Mouse (Mus musculus): Measurements from ENCODE around the gene Slc39a5. TPM values are rescaled to one million over a fixed set of nuclear protein-coding genes. Genes with fewer than 3 reads are reported as not detected.

Slc39a5 gene
- polyA plus RNA-seq, 1 experiment from 2014 or later = 0.42 TPM

- ATAC-seq (ENCODE audit: insufficient number of reproducible peaks, low FRiP score, low TSS enrichment, low read depth) = no peak
- peak overlapping the region; percentile 62 for H3K9ac ChIP-seq
- WGBS = 19% methylated on average over 35 of the region's 35 CpGs
- peak overlapping the region; percentile 96 for H3K4me2 ChIP-seq
- H3K4me3 ChIP-seq = peak overlapping the region; percentile 94
- H3K27ac ChIP-seq = peak overlapping the region; percentile 78
- H3K4me1 ChIP-seq = peaks cover 37% of the 10 kb centered on the region
- H3K27me3 ChIP-seq = no peaks in the 10 kb centered on the region
- H3K9me3 ChIP-seq = no peaks in the 10 kb centered on the region
- H3K36me3 ChIP-seq = peaks cover 16% of the 10 kb centered on the region
These were observed 7.8 kb upstream of the Slc39a5 start for GRCm38 (mm10) chr10:128408591-128409535.

- H3K36me3 ChIP-seq = peaks cover 17% of the 10 kb centered on the region; the same call in 1 of the 2 replicates
- H3K4me2 ChIP-seq = no peak overlapping the region
- H3K9ac ChIP-seq = no peak overlapping the region
- no peaks in the 10 kb centered on the region for H3K9me3 ChIP-seq
- H3K4me3 ChIP-seq = no peak overlapping the region
- ATAC-seq (ENCODE audit: insufficient number of reproducible peaks, low FRiP score, low TSS enrichment, low read depth) = no peak
- H3K27ac ChIP-seq = no peak overlapping the region
- no peaks in the 10 kb centered on the region for H3K27me3 ChIP-seq
- 87% methylated on average over 7 of the region's 7 CpGs for WGBS
- H3K4me1 ChIP-seq = peaks cover 16% of the 10 kb centered on the region
These were observed 2.9 kb upstream of the Slc39a5 start for GRCm38 (mm10) chr10:128403931-128404330.

DNA sequence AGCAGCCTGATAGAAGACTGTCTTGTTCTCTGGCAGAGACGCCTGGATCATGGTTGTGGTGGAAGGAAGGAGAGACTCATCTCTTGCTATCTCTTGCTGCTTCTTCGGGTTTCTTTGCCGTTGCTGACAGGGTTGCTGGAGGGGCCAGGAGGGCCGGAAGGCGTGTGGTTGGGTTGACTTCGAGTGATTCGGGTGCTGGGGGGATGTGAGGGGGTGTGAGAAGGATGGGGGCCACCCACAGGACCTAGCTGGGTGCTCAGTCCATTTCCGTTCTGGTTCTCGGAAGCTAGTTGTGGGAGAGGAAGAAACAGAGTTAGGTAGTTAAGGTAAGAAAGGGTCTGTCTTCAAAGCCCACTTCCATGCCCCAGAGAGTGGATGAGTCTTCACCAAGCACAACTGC lies 609 bp upstream of the Slc39a5 start:
- H3K4me1 ChIP-seq = peaks cover 12% of the 10 kb centered on the region
- no peak overlapping the region for H3K4me3 ChIP-seq
- no peaks in the 10 kb centered on the region for H3K9me3 ChIP-seq
- peaks cover 20% of the 10 kb centered on the region; the same call in 1 of the 2 replicates for H3K36me3 ChIP-seq
- H3K27ac ChIP-seq = no peak overlapping the region
- no peak overlapping the region for H3K9ac ChIP-seq
- no peak overlapping the region for H3K4me2 ChIP-seq
- no peak for ATAC-seq (ENCODE audit: insufficient number of reproducible peaks, low FRiP score, low TSS enrichment, low read depth)
- 70% methylated on average over 9 of the region's 9 CpGs for WGBS
- H3K27me3 ChIP-seq = no peaks in the 10 kb centered on the region

DNA sequence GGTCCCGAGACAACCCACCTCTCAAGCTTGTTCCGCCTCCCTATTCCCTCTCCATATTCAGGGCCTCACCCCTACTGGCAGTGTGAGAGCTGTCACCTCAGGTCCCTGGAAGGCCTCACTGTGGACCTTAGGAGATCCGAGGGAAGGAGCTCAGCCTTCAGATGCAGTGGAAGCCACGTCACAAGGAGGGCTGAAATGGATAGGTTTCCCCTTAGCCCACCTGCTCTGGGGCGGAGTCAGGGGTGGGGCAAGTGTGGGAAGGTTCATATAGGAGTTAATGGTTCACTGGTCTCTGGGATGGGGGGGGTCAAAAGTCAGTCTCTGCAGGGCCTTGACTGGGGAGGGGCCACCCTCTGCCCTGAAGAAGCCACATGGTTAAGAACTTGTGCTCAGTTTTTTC lies 691 bp downstream of the Slc39a5 start:
- Histone ChIP-seq H3K36me3 (peaks cover 25% of the 10 kb centered on the region), H3K9me3 (no peaks in the 10 kb centered on the region), H3K27ac (no peak overlapping the region), H3K4me3 (no peak overlapping the region), H3K9ac (no peak overlapping the region), H3K4me1 (peaks cover 13% of the 10 kb centered on the region), H3K27me3 (no peaks in the 10 kb centered on the region), H3K4me2 (no peak overlapping the region)
- 23% methylated on average over 5 of the region's 5 CpGs for WGBS
- ATAC-seq (ENCODE audit: insufficient number of reproducible peaks, low FRiP score, low TSS enrichment, low read depth) = no peak; the same call in 1 of the 2 replicates

GRCm38 (mm10) chr10:128397466-128397865 lies 3.6 kb downstream of the Slc39a5 start:
- Histone ChIP-seq H3K4me1 (peaks cover 17% of the 10 kb centered on the region), H3K4me3 (no peak overlapping the region), H3K4me2 (no peak overlapping the region), H3K27me3 (no peaks in the 10 kb centered on the region), H3K9ac (no peak overlapping the region), H3K36me3 (peaks cover 50% of the 10 kb centered on the region), H3K9me3 (no peaks in the 10 kb centered on the region), H3K27ac (no peak overlapping the region)
- ATAC-seq (ENCODE audit: insufficient number of reproducible peaks, low FRiP score, low TSS enrichment, low read depth) = no peak
- 57% methylated on average over 7 of the region's 7 CpGs for WGBS

- Histone ChIP-seq H3K4me2 (no peak overlapping the region), H3K36me3 (peaks cover 57% of the 10 kb centered on the region), H3K4me1 (peaks cover 17% of the 10 kb centered on the region), H3K4me3 (no peak overlapping the region), H3K27ac (no peak overlapping the region), H3K27me3 (no peaks in the 10 kb centered on the region), H3K9ac (no peak overlapping the region), H3K9me3 (no peaks in the 10 kb centered on the region)
- no peak for ATAC-seq (ENCODE audit: insufficient number of reproducible peaks, low FRiP score, low TSS enrichment, low read depth)
- 69% methylated on average over 10 of the region's 10 CpGs for WGBS
These were observed 4.2 kb downstream of the Slc39a5 start for GRCm38 (mm10) chr10:128396716-128397264.

- H3K4me1 ChIP-seq = peaks cover 17% of the 10 kb centered on the region
- H3K4me3 ChIP-seq = no peak overlapping the region
- H3K9ac ChIP-seq = no peak overlapping the region
- no peak overlapping the region for H3K27ac ChIP-seq
- 68% methylated on average over 11 of the region's 11 CpGs for WGBS
- no peaks in the 10 kb centered on the region for H3K9me3 ChIP-seq
- H3K4me2 ChIP-seq = no peak overlapping the region
- peaks cover 64% of the 10 kb centered on the region for H3K36me3 ChIP-seq
- ATAC-seq (ENCODE audit: insufficient number of reproducible peaks, low FRiP score, low TSS enrichment, low read depth) = no peak
- H3K27me3 ChIP-seq = no peaks in the 10 kb centered on the region
These were observed 4.9 kb downstream of the Slc39a5 start for GRCm38 (mm10) chr10:128396017-128396673.

DNA sequence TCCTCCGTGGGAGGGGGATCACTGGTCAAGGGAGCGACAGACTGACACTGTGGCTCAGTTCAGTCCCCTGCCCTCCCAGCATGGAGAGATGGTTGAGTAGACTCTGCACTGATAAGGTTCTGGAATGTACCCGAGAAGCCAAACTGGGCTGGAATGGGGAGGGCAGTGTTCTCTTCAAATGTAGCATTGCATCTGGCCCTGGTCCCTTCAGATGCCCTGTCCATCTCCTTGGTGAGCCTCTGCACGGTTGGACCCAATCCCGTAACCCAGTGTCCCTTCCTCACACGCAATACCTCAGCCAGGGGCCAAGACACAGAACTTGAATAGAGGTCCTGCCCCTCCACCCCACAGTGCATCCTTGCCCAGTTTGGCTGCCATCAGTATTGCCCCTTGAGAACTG lies 9.2 kb downstream of the Slc39a5 start:
- Histone ChIP-seq H3K36me3 (peaks cover 97% of the 10 kb centered on the region), H3K4me2 (no peak overlapping the region), H3K4me1 (peaks cover 7% of the 10 kb centered on the region), H3K9me3 (no peaks in the 10 kb centered on the region), H3K27ac (no peak overlapping the region), H3K9ac (no peak overlapping the region), H3K4me3 (no peak overlapping the region), H3K27me3 (no peaks in the 10 kb centered on the region)
- ATAC-seq (ENCODE audit: insufficient number of reproducible peaks, low FRiP score, low TSS enrichment, low read depth) = no peak
- WGBS = 85% methylated on average over 6 of the region's 6 CpGs

GRCm38 (mm10) chr10:128390366-128390765 lies 10.7 kb downstream of the Slc39a5 start:
- no peak for ATAC-seq (ENCODE audit: insufficient number of reproducible peaks, low FRiP score, low TSS enrichment, low read depth)
- Histone ChIP-seq H3K4me3 (no peak overlapping the region), H3K9ac (no peak overlapping the region), H3K36me3 (peaks cover 97% of the 10 kb centered on the region), H3K27ac (no peak overlapping the region), H3K4me1 (peaks cover 4% of the 10 kb centered on the region), H3K9me3 (no peaks in the 10 kb centered on the region), H3K27me3 (no peaks in the 10 kb centered on the region), H3K4me2 (no peak overlapping the region)
- 88% methylated on average over 12 of the region's 12 CpGs for WGBS

DNA sequence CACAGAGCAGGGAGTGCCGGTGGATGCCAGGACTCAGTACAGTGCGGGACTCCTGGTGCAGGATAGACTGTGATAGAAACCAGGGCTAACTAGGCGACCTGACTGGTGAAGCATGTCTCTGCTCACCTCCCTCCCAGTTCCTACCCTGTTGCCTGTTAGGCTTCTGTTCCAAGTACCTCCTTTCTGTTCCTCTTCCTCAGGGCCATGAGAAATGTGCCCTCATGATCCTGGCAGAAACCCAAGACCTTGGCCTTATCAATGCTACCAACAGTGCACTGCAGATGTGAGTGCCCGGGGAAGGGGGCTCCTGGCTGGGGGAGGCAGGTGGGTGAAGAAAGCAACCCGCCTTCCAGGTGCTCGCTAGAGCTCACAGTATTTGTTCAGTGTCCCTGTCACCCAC lies 11.5 kb downstream of the Slc39a5 start:
- peaks cover under 1% of the 10 kb centered on the region for H3K4me1 ChIP-seq
- no peak overlapping the region for H3K4me3 ChIP-seq
- ATAC-seq (ENCODE audit: insufficient number of reproducible peaks, low FRiP score, low TSS enrichment, low read depth) = no peak
- WGBS = 86% methylated on average over 6 of the region's 6 CpGs
- no peak overlapping the region for H3K27ac ChIP-seq
- H3K27me3 ChIP-seq = no peaks in the 10 kb centered on the region
- no peaks in the 10 kb centered on the region for H3K9me3 ChIP-seq
- no peak overlapping the region for H3K4me2 ChIP-seq
- no peak overlapping the region for H3K9ac ChIP-seq
- peaks cover 99% of the 10 kb centered on the region for H3K36me3 ChIP-seq

- Histone ChIP-seq H3K4me3 (no peak overlapping the region), H3K36me3 (peaks cover 99% of the 10 kb centered on the region), H3K4me1 (no peaks in the 10 kb centered on the region), H3K9me3 (no peaks in the 10 kb centered on the region), H3K4me2 (no peak overlapping the region), H3K27me3 (no peaks in the 10 kb centered on the region), H3K9ac (no peak overlapping the region), H3K27ac (no peak overlapping the region)
- WGBS = 91% methylated on average over 14 of the region's 14 CpGs
- ATAC-seq (ENCODE audit: insufficient number of reproducible peaks, low FRiP score, low TSS enrichment, low read depth) = no peak
These were observed 12.1 kb downstream of the Slc39a5 start for GRCm38 (mm10) chr10:128388941-128389340.

DNA sequence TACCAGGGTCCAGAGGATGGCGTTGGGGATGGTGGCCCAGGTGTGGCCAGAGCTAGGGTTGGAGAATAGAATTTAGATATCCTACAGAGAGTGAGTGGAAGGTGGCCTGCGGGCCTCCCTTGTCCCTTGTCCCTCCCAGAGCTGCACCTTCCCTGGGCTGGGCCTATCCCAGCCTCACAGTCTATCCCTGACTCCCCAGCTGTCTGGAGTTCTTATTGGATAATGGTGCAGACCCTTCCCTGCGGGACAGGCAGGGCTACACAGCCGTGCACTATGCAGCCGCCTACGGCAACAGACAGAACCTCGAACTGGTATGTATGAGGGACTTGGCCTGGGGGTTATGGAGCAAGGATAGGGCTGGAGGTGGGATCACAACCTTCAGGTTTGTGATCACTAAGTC lies 15.1 kb downstream of the Slc39a5 start:
- no peak for ATAC-seq (ENCODE audit: insufficient number of reproducible peaks, low FRiP score, low TSS enrichment, low read depth)
- Histone ChIP-seq H3K9ac (no peak overlapping the region), H3K9me3 (no peaks in the 10 kb centered on the region), H3K4me3 (no peak overlapping the region), H3K4me2 (no peak overlapping the region), H3K27ac (no peak overlapping the region), H3K36me3 (peaks cover 98% of the 10 kb centered on the region), H3K4me1 (no peaks in the 10 kb centered on the region), H3K27me3 (no peaks in the 10 kb centered on the region)
- 86% methylated on average over 7 of the region's 7 CpGs for WGBS

Data from limb, embryonic 15.5 days (tissue).